Mouse (Mus musculus) gastrocnemius, postnatal 36 days (tissue): Measurements from ENCODE around the gene Nhlrc4. TPM values are rescaled to one million over a fixed set of nuclear protein-coding genes. Genes with fewer than 3 reads are reported as not detected.

Source experiments
- total RNA-seq, 2 experiments: library from RNA; stranded (reverse); gene quantifications; 2 replicates each; pipeline ENCODE4 v1.2.3; 2021

Nhlrc4 gene
- total RNA-seq, 2 experiments from 2014 or later = not detected

Other genes starting within 250 kb of the Nhlrc4 start
- not detected for gene Gng13, start 227.8 kb downstream of the Nhlrc4 start, total RNA-seq
- under 1 TPM; 0.41 to 0.49 TPM for gene Chtf18, start 217.5 kb downstream of the Nhlrc4 start, total RNA-seq
- gene Rpusd1, start 217.3 kb downstream of the Nhlrc4 start, total RNA-seq = 1 to 10 TPM; 2.5 to 3.1 TPM
- not detected for gene Mslnl, start 208.9 kb downstream of the Nhlrc4 start, total RNA-seq
- under 1 TPM in 1 of 2 experiments, not detected in 1; 0.44 TPM for gene Msln, start 190.6 kb downstream of the Nhlrc4 start, total RNA-seq
- gene Narfl, start 171.2 kb downstream of the Nhlrc4 start, total RNA-seq = 10 to 100 TPM; 26.0 to 30.5 TPM
- gene Haghl, start 159.3 kb downstream of the Nhlrc4 start, total RNA-seq = 10 to 100 TPM in 1 of 2 experiments, 1 to 10 TPM in 1; 8.7 to 10.1 TPM
- gene Ccdc78, start 158.4 kb downstream of the Nhlrc4 start, total RNA-seq = not detected
- 10 to 100 TPM; 34.8 to 38.9 TPM for gene Fam173a, start 152.1 kb downstream of the Nhlrc4 start, total RNA-seq
- gene AC134908.4, start 149.3 kb downstream of the Nhlrc4 start, total RNA-seq = not detected
- 10 to 100 TPM; 48.4 to 50.8 TPM for gene Metrn, start 147.8 kb downstream of the Nhlrc4 start, total RNA-seq
- 1 to 10 TPM; 1.2 to 1.5 TPM for gene Fbxl16, start 135.9 kb downstream of the Nhlrc4 start, total RNA-seq
- 1 to 10 TPM; 8.9 to 9.3 TPM for gene Wdr24, start 121.3 kb downstream of the Nhlrc4 start, total RNA-seq
- 10 to 100 TPM; 13.4 to 13.6 TPM for gene Jmjd8, start 116.1 kb downstream of the Nhlrc4 start, total RNA-seq
- gene Stub1, start 111.6 kb downstream of the Nhlrc4 start, total RNA-seq = 10 to 100 TPM; 85.4 to 86.0 TPM
- 10 to 100 TPM; 23.2 to 27.7 TPM for gene Rhbdl1, start 107.7 kb downstream of the Nhlrc4 start, total RNA-seq
- gene Gm20683, start 103.2 kb downstream of the Nhlrc4 start, total RNA-seq = 10 to 100 TPM; 18.6 to 19.2 TPM
- 10 to 100 TPM; 63.4 to 68.4 TPM for gene Rhot2, start 100.1 kb downstream of the Nhlrc4 start, total RNA-seq
- 1 to 10 TPM in 1 of 2 experiments, under 1 TPM in 1; 0.39 to 1.6 TPM for gene Wdr90, start 83.5 kb downstream of the Nhlrc4 start, total RNA-seq
- 100 to 1,000 TPM in 1 of 2 experiments, 10 to 100 TPM in 1; 87.2 to 102 TPM for gene Mcrip2, start 76.2 kb downstream of the Nhlrc4 start, total RNA-seq
- 10 to 100 TPM; 28.9 to 32.2 TPM for gene Mettl26, start 69.9 kb downstream of the Nhlrc4 start, total RNA-seq
- gene Wfikkn1, start 64.1 kb downstream of the Nhlrc4 start, total RNA-seq = under 1 TPM; 0.59 to 0.69 TPM
- gene Rab40c, start 25.2 kb downstream of the Nhlrc4 start, total RNA-seq = 10 to 100 TPM in 1 of 2 experiments, 1 to 10 TPM in 1; 8.5 to 10.8 TPM
- 10 to 100 TPM; 24.1 to 27.4 TPM for gene Pigq, start within 50 bp of the Nhlrc4 start, total RNA-seq
- not detected for gene A930017K11Rik, start 7.6 kb upstream of the Nhlrc4 start, total RNA-seq
- gene Capn15, start 40.8 kb upstream of the Nhlrc4 start, total RNA-seq = 1 to 10 TPM; 5.4 to 6.5 TPM
- gene Rab11fip3, start 124.6 kb upstream of the Nhlrc4 start, total RNA-seq = 10 to 100 TPM; 57.9 to 61.5 TPM
- gene Decr2, start 145.4 kb upstream of the Nhlrc4 start, total RNA-seq = 1 to 10 TPM; 2.3 to 2.8 TPM
- 1 to 10 TPM; 1.0 to 1.7 TPM for gene Nme4, start 150.6 kb upstream of the Nhlrc4 start, total RNA-seq
- 1 to 10 TPM in 1 of 2 experiments, under 1 TPM in 1; 0.69 to 1.4 TPM for gene Tmem8, start 168.3 kb upstream of the Nhlrc4 start, total RNA-seq
- gene Mrpl28, start 178.5 kb upstream of the Nhlrc4 start, total RNA-seq = 10 to 100 TPM; 55.9 to 60.6 TPM
- 10 to 100 TPM; 13.0 to 14.7 TPM for gene Axin1, start 193.7 kb upstream of the Nhlrc4 start, total RNA-seq